Mouse (Mus musculus): ENCODE results near the gene Bicdl2. TPM values are rescaled to one million over a fixed set of nuclear protein-coding genes. Genes with fewer than 3 reads are reported as not detected.

The Bicdl2 gene
- polyA plus RNA-seq, 1 experiment from 2014 or later, result 6.5 TPM

DNA sequence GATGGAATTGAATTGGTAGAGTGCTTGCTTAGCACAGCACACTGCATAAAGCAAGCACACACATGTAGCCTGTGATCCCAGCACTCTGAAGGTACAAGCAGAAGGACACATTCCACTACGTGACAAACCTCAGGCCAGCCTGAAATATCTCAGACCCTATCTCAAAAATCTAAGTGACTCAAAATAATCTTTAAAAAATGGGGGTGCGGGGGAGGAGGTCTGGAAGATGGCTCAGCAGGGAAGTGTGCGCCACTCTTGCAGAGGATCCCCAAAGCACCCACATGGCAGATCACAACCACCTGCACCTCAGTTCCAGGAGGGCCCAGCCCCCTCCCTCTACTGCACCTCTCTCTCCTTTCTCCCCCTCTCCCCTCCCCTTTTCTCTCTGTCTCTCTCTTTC lies 11.2 kb downstream of the Bicdl2 start:
- ATAC-seq, result no peak
- H3K4me2 ChIP-seq (ENCODE audit: low read depth, low read length), result no peak overlapping the region
- WGBS, result 93% methylated on average over 3 of the region's 3 CpGs
- no peaks in the 10 kb centered on the region for H3K9me3 ChIP-seq (ENCODE audit: control insufficient read depth, low read length)
- no peak overlapping the region for H3K4me3 ChIP-seq (ENCODE audit: low read length)
- no peaks in the 10 kb centered on the region for H3K27me3 ChIP-seq (replicated peaks; ENCODE audit: control insufficient read depth, insufficient read depth, low read length)
- no peak overlapping the region for H3K9ac ChIP-seq (ENCODE audit: low read depth, low read length)
- H3K36me3 ChIP-seq (ENCODE audit: control insufficient read depth, insufficient read depth, low read length), result peaks cover 14% of the 10 kb centered on the region
- H3K27ac ChIP-seq (ENCODE audit: low read length), result no peak overlapping the region
- peaks cover 29% of the 10 kb centered on the region for H3K4me1 ChIP-seq (ENCODE audit: control insufficient read depth, insufficient read depth, low read length)

DNA sequence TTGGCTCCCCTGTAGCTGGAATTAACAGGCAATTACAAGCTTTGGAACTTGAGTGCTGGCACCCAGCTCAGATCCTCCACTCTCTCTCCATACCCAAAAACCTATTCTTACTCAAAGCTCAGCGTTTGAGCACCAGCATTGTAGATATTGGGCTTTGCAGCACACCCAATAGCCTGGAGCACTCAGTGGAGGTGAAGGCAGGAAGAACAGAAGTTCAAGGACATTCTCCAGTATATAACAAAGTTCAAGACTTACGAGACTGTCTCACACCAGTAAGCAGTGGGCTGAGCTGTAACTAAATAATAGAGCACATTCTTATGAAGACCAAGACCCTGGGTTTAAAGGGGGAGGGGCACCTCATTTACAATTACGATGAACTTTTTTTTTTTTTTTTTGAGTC lies 12.5 kb downstream of the Bicdl2 start:
- Histone ChIP-seq H3K9me3 (ENCODE audit: control insufficient read depth, low read length) (no peaks in the 10 kb centered on the region), H3K36me3 (ENCODE audit: control insufficient read depth, insufficient read depth, low read length) (peaks cover 14% of the 10 kb centered on the region), H3K4me3 (ENCODE audit: low read length) (peak overlapping the region; percentile 81), H3K4me2 (ENCODE audit: low read depth, low read length) (peak overlapping the region; percentile 97), H3K9ac (ENCODE audit: low read depth, low read length) (peak overlapping the region; percentile 81; the same call in 1 of the 2 replicates), H3K4me1 (ENCODE audit: control insufficient read depth, insufficient read depth, low read length) (peaks cover 35% of the 10 kb centered on the region), H3K27ac (ENCODE audit: low read length) (no peak overlapping the region), H3K27me3 (replicated peaks; ENCODE audit: control insufficient read depth, insufficient read depth, low read length) (no peaks in the 10 kb centered on the region)
- no peak for ATAC-seq
- WGBS, result 45% methylated on average over 3 of the region's 3 CpGs

DNA sequence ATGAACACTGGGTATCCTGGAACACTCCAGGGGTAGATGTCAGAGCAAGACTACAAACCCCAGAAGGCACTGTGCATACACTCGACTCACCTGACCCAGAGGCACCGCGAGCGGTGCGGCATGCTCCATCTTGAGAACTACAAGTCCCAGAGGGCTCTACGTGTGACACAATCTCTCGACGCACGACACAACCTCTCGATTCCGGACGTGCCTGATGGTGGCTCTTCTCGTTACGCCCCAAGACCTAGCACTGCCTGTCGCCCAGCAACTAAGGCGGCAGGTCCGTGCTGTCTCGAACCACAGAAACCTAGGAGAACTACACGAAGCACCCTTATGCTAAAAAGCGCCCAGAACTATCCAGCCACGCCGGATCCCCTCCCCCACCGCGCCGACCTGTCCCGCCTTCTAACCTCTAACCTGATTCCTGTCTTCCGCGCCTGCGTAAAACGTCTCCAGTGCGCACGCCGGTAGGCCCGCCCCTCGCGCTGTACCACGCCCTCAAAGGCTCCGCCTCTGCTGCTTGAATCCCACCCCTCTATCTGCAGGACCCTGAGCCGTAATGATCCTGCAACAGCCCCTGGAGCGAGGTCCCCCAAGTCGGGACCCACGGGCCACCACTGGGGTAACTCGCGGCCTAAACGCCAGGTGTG lies 13.2 kb downstream of the Bicdl2 start, which contains the start of the genes Hcfc1r1 and Thoc6:
TSS of gene Hcfc1r1 (plus strand) at position 173 of the 650 bp plus-strand sequence.
TSS of gene Thoc6 (minus strand) at position 459 of the 650 bp plus-strand sequence.
- Histone ChIP-seq H3K27me3 (replicated peaks; ENCODE audit: control insufficient read depth, insufficient read depth, low read length) (no peaks in the 10 kb centered on the region), H3K36me3 (ENCODE audit: control insufficient read depth, insufficient read depth, low read length) (peaks cover 14% of the 10 kb centered on the region), H3K27ac (ENCODE audit: low read length) (peak within 1 kb of the TSS; percentile 82), H3K4me2 (ENCODE audit: low read depth, low read length) (peak within 1 kb of the TSS; percentile 97), H3K9me3 (ENCODE audit: control insufficient read depth, low read length) (no peaks in the 10 kb centered on the region), H3K4me3 (ENCODE audit: low read length) (peak within 1 kb of the TSS; percentile 81), H3K4me1 (ENCODE audit: control insufficient read depth, insufficient read depth, low read length) (peaks cover 35% of the 10 kb centered on the region), H3K9ac (ENCODE audit: low read depth, low read length) (peak within 1 kb of the TSS; percentile 81)
- WGBS, result under 1% methylated on average over 45 of the region's 45 CpGs
- ATAC-seq, result peak; percentile 95

DNA sequence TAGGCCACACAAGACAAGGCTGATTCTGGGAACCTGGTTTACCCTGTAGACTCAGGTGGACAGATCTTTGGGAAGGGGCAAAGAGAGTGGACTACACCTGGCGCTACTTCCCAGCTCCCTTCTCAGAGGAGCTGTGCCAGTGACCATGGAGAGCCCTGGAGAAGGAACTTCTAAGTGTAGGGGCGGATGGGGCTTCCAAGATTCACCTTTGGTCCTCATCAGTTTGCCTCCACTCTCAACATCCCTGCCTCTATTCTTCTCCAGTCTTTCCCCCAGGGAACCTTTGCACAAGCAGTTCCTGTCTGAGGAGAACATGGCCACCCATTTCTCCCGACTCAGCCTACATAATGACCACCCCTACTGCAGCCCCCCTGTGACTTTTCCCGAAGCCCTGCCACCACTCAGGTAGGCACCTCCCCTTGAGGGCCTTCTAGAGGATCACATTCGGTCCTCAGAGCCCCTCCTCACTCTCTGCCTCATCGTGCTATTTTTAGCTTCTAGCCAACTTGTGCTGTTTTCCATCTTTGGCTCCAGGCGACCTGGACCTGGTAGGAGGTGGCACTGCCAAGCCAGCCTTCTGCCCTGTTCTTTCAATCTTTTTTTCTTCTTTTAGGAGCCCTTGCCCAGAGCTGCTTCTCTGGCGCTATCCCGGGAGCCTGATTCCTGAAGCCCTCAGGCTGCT lies 14.1 kb downstream of the Bicdl2 start:
- Histone ChIP-seq H3K4me1 (ENCODE audit: control insufficient read depth, insufficient read depth, low read length) (peaks cover 35% of the 10 kb centered on the region), H3K4me2 (ENCODE audit: low read depth, low read length) (peak overlapping the region; percentile 97), H3K27me3 (replicated peaks; ENCODE audit: control insufficient read depth, insufficient read depth, low read length) (peaks cover 8% of the 10 kb centered on the region; the same call in 1 of the 2 replicates), H3K36me3 (ENCODE audit: control insufficient read depth, insufficient read depth, low read length) (peaks cover 8% of the 10 kb centered on the region), H3K27ac (ENCODE audit: low read length) (peak overlapping the region; percentile 63; the same call in 1 of the 2 replicates), H3K4me3 (ENCODE audit: low read length) (peak overlapping the region; percentile 81), H3K9me3 (ENCODE audit: control insufficient read depth, low read length) (no peaks in the 10 kb centered on the region), H3K9ac (ENCODE audit: low read depth, low read length) (peak overlapping the region; percentile 81)
- 38% methylated on average over 9 of the region's 9 CpGs for WGBS
- no peak for ATAC-seq

DNA sequence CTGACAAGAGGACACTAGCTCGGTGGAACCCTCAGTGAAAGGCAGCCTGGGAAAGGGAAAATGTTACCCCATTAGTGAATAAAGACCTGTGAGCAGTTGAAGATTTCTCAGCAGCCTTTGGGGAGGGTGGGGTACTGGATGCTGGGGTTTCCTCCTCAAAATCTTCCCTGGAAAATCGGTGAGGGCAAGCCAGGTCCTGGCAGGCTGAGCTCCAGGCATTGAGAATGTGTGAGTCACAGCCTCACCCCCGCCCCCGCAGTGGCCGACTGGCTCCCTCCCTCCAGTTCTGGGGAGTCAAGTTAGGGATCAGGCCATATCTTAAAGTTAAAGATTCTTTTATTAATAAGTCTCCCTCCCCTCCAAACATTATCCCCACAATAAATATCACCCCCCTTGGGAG lies 14.8 kb downstream of the Bicdl2 start:
- H3K36me3 ChIP-seq (ENCODE audit: control insufficient read depth, insufficient read depth, low read length), result peaks cover 2% of the 10 kb centered on the region
- H3K27ac ChIP-seq (ENCODE audit: low read length), result peak overlapping the region; percentile 46
- peak overlapping the region; percentile 97; the same call in 1 of the 2 replicates for H3K4me2 ChIP-seq (ENCODE audit: low read depth, low read length)
- no peak overlapping the region for H3K4me3 ChIP-seq (ENCODE audit: low read length)
- H3K9me3 ChIP-seq (ENCODE audit: control insufficient read depth, low read length), result no peaks in the 10 kb centered on the region
- WGBS, result 32% methylated on average over 5 of the region's 5 CpGs
- peak overlapping the region; percentile 71 for H3K9ac ChIP-seq (ENCODE audit: low read depth, low read length)
- peaks cover 35% of the 10 kb centered on the region for H3K4me1 ChIP-seq (ENCODE audit: control insufficient read depth, insufficient read depth, low read length)
- no peak for ATAC-seq
- peaks cover 14% of the 10 kb centered on the region; the same call in 1 of the 2 replicates for H3K27me3 ChIP-seq (replicated peaks; ENCODE audit: control insufficient read depth, insufficient read depth, low read length)

DNA sequence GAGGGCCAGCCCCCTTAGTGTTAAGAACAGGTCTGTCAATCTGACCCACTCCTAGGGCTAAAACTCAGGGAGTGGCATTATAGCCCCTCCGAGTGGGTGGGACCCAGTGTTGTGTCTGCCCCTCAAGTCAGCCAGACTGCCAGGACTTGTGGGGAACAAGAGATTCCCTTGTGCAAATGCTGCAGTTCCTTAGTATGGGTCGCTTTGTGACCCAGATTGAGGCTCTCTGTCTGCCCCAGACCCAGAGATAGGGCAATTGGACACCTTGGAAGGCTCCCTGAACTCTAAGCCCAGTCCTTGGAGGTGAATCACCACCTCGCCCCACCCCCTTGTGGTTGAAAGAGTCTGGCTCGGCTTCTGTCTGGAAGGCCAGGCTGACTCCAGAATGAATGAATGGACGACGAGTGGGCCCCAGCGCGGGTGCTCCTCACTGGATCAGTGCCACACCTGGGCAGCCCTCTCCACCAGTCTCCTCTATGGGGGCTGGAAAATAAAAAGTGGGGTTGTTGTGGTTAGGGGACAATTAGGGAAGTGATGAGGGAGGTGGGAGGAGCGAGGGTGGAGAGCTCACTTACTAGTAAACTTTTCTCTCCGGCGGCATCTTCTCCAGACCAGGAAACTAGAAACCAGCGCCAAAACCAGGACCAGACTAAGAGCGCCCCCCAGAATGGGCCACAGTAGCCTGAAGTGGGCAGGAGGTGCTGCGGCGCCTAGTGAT lies 15.4 kb downstream of the Bicdl2 start:
- Histone ChIP-seq H3K9ac (ENCODE audit: low read depth, low read length) (peak overlapping the region; percentile 71), H3K4me1 (ENCODE audit: control insufficient read depth, insufficient read depth, low read length) (peaks cover 35% of the 10 kb centered on the region), H3K4me2 (ENCODE audit: low read depth, low read length) (peak overlapping the region; percentile 97), H3K9me3 (ENCODE audit: control insufficient read depth, low read length) (no peaks in the 10 kb centered on the region), H3K4me3 (ENCODE audit: low read length) (peak overlapping the region; percentile 69), H3K27me3 (replicated peaks; ENCODE audit: control insufficient read depth, insufficient read depth, low read length) (peaks cover 17% of the 10 kb centered on the region; the same call in 1 of the 2 replicates), H3K27ac (ENCODE audit: low read length) (peak overlapping the region; percentile 46), H3K36me3 (ENCODE audit: control insufficient read depth, insufficient read depth, low read length) (no peaks in the 10 kb centered on the region)
- 11% methylated on average over 15 of the region's 15 CpGs for WGBS
- ATAC-seq, result no peak; the same call in 1 of the 2 replicates

DNA sequence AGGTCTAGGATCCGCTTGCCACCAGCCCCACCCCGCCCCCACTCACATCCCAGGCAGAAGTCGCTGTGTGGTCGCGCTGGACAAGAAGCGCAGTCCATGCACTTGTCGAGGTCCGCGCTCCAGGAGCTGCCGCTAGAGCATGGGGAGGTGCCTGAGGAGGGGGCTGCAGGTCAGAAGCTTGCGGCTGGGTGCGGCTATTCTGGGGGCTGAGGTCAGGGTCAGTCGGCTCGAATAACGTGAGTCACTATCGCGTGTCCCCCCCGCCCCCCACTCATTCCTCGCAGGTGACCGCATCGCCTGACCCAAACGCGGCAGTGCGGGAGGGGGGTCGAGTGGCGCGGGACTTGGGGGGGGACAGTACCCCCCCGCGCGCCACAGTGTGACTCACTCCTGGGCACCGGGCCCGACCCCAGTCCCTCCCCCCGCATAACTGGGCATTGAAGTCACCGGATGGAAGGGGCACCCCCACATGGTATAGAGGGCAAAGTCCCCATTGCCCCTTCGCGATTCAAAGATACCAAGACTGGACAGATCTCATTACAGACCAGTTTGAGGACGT lies 16.2 kb downstream of the Bicdl2 start:
- H3K4me2 ChIP-seq (ENCODE audit: low read depth, low read length), result peak overlapping the region; percentile 97
- WGBS, result 2% methylated on average over 37 of the region's 37 CpGs
- H3K27me3 ChIP-seq (replicated peaks; ENCODE audit: control insufficient read depth, insufficient read depth, low read length), result peaks cover 22% of the 10 kb centered on the region; the same call in 1 of the 2 replicates
- peaks cover 40% of the 10 kb centered on the region for H3K4me1 ChIP-seq (ENCODE audit: control insufficient read depth, insufficient read depth, low read length)
- no peaks in the 10 kb centered on the region for H3K36me3 ChIP-seq (ENCODE audit: control insufficient read depth, insufficient read depth, low read length)
- peak overlapping the region; percentile 69 for H3K4me3 ChIP-seq (ENCODE audit: low read length)
- H3K27ac ChIP-seq (ENCODE audit: low read length), result peak overlapping the region; percentile 71
- no peaks in the 10 kb centered on the region for H3K9me3 ChIP-seq (ENCODE audit: control insufficient read depth, low read length)
- ATAC-seq, result no peak
- H3K9ac ChIP-seq (ENCODE audit: low read depth, low read length), result peak overlapping the region; percentile 71

DNA sequence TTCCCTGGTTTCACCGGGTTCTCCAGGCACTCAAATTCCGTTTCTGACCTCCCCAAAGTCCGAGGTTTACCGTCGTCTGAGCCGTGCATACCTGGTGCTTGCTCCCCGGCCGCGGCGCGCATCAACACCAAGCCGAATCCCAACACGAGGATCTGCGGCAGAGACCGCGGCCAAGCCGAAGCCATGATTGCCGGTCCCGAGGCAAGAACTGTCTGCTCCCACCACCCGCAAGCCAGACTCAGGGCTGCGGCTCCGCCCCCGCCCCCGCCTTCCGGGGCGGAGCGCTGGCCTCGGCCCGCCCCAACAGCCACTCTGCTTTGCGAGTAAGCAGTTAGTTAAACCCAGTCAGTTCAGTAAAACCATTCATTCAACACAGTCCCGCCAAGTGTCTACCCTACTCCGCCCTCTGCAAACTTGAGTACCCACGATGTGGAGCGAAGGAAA lies 17.0 kb downstream of the Bicdl2 start, which contains the start of gene Tnfrsf12a:
TSS of gene Tnfrsf12a (minus strand) at position 233 of the 444 bp plus-strand sequence.
- Histone ChIP-seq H3K4me2 (ENCODE audit: low read depth, low read length) (peak within 1 kb of the TSS; percentile 97), H3K4me1 (ENCODE audit: control insufficient read depth, insufficient read depth, low read length) (peaks cover 45% of the 10 kb centered on the region), H3K27ac (ENCODE audit: low read length) (peak within 1 kb of the TSS; percentile 71), H3K4me3 (ENCODE audit: low read length) (peak within 1 kb of the TSS; percentile 69), H3K9ac (ENCODE audit: low read depth, low read length) (peak within 1 kb of the TSS; percentile 71), H3K9me3 (ENCODE audit: control insufficient read depth, low read length) (no peaks in the 10 kb centered on the region), H3K36me3 (ENCODE audit: control insufficient read depth, insufficient read depth, low read length) (no peaks in the 10 kb centered on the region), H3K27me3 (replicated peaks; ENCODE audit: control insufficient read depth, insufficient read depth, low read length) (peaks cover 22% of the 10 kb centered on the region; the same call in 1 of the 2 replicates)
- ATAC-seq, result peak; percentile 44
- under 1% methylated on average over 34 of the region's 34 CpGs for WGBS

All from intestine, embryonic 16.5 days (tissue).